9 mouse cellular contexts compared by ENCODE assay signal in the genomic region with DNA sequence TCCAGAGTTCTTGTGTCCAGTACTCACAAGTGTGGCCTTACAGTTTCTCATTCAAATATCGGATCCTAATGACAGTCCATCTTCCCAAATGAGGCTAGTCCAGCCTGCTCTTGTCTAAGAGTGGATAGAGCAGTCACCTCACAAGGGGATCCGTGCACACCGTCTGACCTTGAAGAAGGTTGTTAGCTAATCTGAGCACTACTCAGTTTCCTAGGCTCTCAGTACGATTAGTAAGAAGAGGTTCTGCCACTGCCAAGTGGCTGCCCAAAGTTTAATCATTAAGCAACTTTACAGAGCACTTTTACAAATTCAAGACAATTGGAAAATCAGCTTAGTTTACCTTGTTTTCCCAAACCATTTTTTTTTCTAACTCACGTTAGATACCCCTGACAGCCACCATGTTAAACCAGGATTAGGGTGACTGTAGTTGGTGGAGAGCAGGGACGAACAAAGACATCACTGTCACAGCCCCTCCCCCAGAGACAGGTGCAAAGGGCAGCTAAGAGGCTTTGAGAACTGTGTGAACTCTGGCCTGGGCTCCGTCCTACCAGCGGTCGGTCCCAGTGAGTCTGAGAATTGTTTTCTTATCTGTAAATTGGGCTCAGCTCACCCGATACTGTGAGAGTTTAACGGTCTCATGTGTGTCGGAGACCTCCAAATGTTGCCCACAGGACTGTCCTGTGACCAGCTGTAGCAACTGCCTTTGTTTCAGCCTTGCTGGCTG.
DNase-seq lines count a peak whose midpoint lies in the region; ATAC-seq lines count a peak whose summit lies in the region.
"Had no signal": no experiment of that assay in that cellular context is flagged by ENCODE, and none has a peak within 500 bp of the region (broad histone marks: within the 10 kb centered on the region; RNA-seq: fewer than 3 reads in every experiment).

No protein-coding gene starts in this region.

- H3K4me2 ChIP-seq in hindbrain, embryonic 11.5 days (replicated peaks; ENCODE audit: low read depth, low read length), result no peak overlapping the region
- H3K4me2 ChIP-seq in midbrain, embryonic 13.5 days (replicated peaks), result no peak overlapping the region

- H3K4me1 ChIP-seq in hindbrain, embryonic 11.5 days (replicated peaks; ENCODE audit: control insufficient read depth, insufficient read depth, low read length), result no peaks in the 10 kb centered on the region
- H3K4me1 ChIP-seq in midbrain, embryonic 13.5 days (replicated peaks), result peaks cover 15% of the 10 kb centered on the region; the same call in 1 of the 2 replicates

- H3K27me3 ChIP-seq in hindbrain, embryonic 11.5 days (ENCODE audit: control insufficient read depth, insufficient read depth, low read length), result no peaks in the 10 kb centered on the region; the same call in 1 of the 2 replicates
- H3K27me3 ChIP-seq in midbrain, embryonic 13.5 days, result peaks cover 22% of the 10 kb centered on the region

- no peak overlapping the region for H3K9ac ChIP-seq in hindbrain, embryonic 11.5 days (ENCODE audit: low read depth, low read length)
- H3K9ac ChIP-seq in midbrain, embryonic 13.5 days (replicated peaks), result 0 out of 2 replicates have a peak overlapping the region, but pooled peaks have one; percentile 55

- ATAC-seq in hindbrain, embryonic 11.5 days (ENCODE audit: low FRiP score), result no peak
- ATAC-seq in midbrain, embryonic 13.5 days, result no peak

- 34% methylated on average over 12 of the region's 12 CpGs for WGBS in hindbrain, embryonic 11.5 days
- 24% methylated on average over 12 of the region's 12 CpGs for WGBS in midbrain, embryonic 13.5 days

- peak; percentile 32 for DNase-seq in embryo, embryonic 10 days (ENCODE audit: low spot score)
- no peak for DNase-seq in embryo, embryonic 9.5 days (ENCODE audit: extremely low spot score)
- DNase-seq in hindbrain, embryonic 11.5 days (ENCODE audit: low spot score), result peak; percentile 22
- peak; percentile 66 for DNase-seq in kidney, postnatal 14 days
- DNase-seq in urinary bladder, postnatal 25 days (ENCODE audit: low spot score), result no peak
- no peak for DNase-seq in natural killer cell, adult 2 months (ENCODE audit: low spot score in 2 of 2)
- DNase-seq in layer of hippocampus, adult 9-11 months, result no peak
- DNase-seq: adrenal gland, postnatal 36 days had no signal

- no peaks in the 10 kb centered on the region for H3K36me3 ChIP-seq in hindbrain, embryonic 11.5 days (ENCODE audit: control insufficient read depth, insufficient read depth, low read length)
- no peaks in the 10 kb centered on the region for H3K36me3 ChIP-seq in midbrain, embryonic 13.5 days

- no peak overlapping the region for H3K27ac ChIP-seq in hindbrain, embryonic 11.5 days (ENCODE audit: low read depth, low read length)
- H3K27ac ChIP-seq in midbrain, embryonic 13.5 days, result no peak overlapping the region

- no peaks in the 10 kb centered on the region for H3K9me3 ChIP-seq in hindbrain, embryonic 11.5 days (ENCODE audit: control insufficient read depth, low read length)
- H3K9me3 ChIP-seq in midbrain, embryonic 13.5 days, result no peaks in the 10 kb centered on the region

- H3K4me3 ChIP-seq in hindbrain, embryonic 11.5 days (ENCODE audit: low read depth, low read length), result no peak overlapping the region
- no peak overlapping the region for H3K4me3 ChIP-seq in midbrain, embryonic 13.5 days (replicated peaks)

Comparison
In these comparisons a context has a peak if more than half of its experiments do, and no peak if none do; other contexts are left out.
1. DNase-seq: peak in embryo, embryonic 10 days (single experiment), hindbrain, embryonic 11.5 days (single experiment) and kidney, postnatal 14 days (single experiment); none in embryo, embryonic 9.5 days (single experiment), urinary bladder, postnatal 25 days (single experiment), natural killer cell, adult 2 months (0 of 2) and layer of hippocampus, adult 9-11 months (single experiment).